Mouse (Mus musculus): Measurements from ENCODE around the gene Epha3. TPM values are rescaled to one million over a fixed set of nuclear protein-coding genes. Genes with fewer than 3 reads are reported as not detected.

Gene Epha3
- polyA plus RNA-seq, 1 experiment from 2014 or later: 76.8 TPM

- 90% methylated on average over 3 of the region's 3 CpGs for WGBS
- no peak for ATAC-seq
- Histone ChIP-seq H3K9me3 (ENCODE audit: control insufficient read depth, low read length) (no peaks in the 10 kb centered on the region), H3K4me2 (ENCODE audit: low read length) (no peak overlapping the region), H3K36me3 (ENCODE audit: control insufficient read depth, insufficient read depth) (no peaks in the 10 kb centered on the region), H3K9ac (replicated peaks; ENCODE audit: low read depth, low read length) (no peak overlapping the region), H3K27ac (ENCODE audit: low read length) (no peak overlapping the region), H3K4me3 (replicated peaks; ENCODE audit: low read length) (no peak overlapping the region), H3K4me1 (replicated peaks; ENCODE audit: control insufficient read depth, insufficient read depth, low read length) (no peaks in the 10 kb centered on the region), H3K27me3 (replicated peaks; ENCODE audit: control insufficient read depth, insufficient read depth, low read length) (no peaks in the 10 kb centered on the region)
Measured at GRCm38 (mm10) chr16:63689371-63689770, 174.6 kb downstream of the Epha3 start.

- WGBS: 80% methylated on average over 4 of the region's 4 CpGs
- Histone ChIP-seq H3K4me1 (replicated peaks; ENCODE audit: control insufficient read depth, insufficient read depth, low read length) (no peaks in the 10 kb centered on the region), H3K9me3 (ENCODE audit: control insufficient read depth, low read length) (no peaks in the 10 kb centered on the region), H3K27ac (ENCODE audit: low read length) (no peak overlapping the region), H3K27me3 (replicated peaks; ENCODE audit: control insufficient read depth, insufficient read depth, low read length) (no peaks in the 10 kb centered on the region), H3K4me3 (replicated peaks; ENCODE audit: low read length) (no peak overlapping the region), H3K9ac (replicated peaks; ENCODE audit: low read depth, low read length) (no peak overlapping the region), H3K4me2 (ENCODE audit: low read length) (no peak overlapping the region), H3K36me3 (ENCODE audit: control insufficient read depth, insufficient read depth) (no peaks in the 10 kb centered on the region)
- ATAC-seq: no peak
Measured at GRCm38 (mm10) chr16:63684211-63684610, 179.8 kb downstream of the Epha3 start.

- Histone ChIP-seq H3K9me3 (ENCODE audit: control insufficient read depth, low read length) (no peaks in the 10 kb centered on the region), H3K27ac (ENCODE audit: low read length) (no peak overlapping the region), H3K27me3 (replicated peaks; ENCODE audit: control insufficient read depth, insufficient read depth, low read length) (no peaks in the 10 kb centered on the region), H3K9ac (replicated peaks; ENCODE audit: low read depth, low read length) (no peak overlapping the region), H3K36me3 (ENCODE audit: control insufficient read depth, insufficient read depth) (no peaks in the 10 kb centered on the region), H3K4me1 (replicated peaks; ENCODE audit: control insufficient read depth, insufficient read depth, low read length) (no peaks in the 10 kb centered on the region), H3K4me2 (ENCODE audit: low read length) (no peak overlapping the region), H3K4me3 (replicated peaks; ENCODE audit: low read length) (no peak overlapping the region)
- ATAC-seq: peak; percentile 47; the same call in 1 of the 2 replicates
- WGBS: 3% methylated on average over 1 of the region's 1 CpGs
Measured at GRCm38 (mm10) chr16:63674426-63674825, 189.5 kb downstream of the Epha3 start.

GRCm38 (mm10) chr16:63673236-63673840, 190.6 kb downstream of the Epha3 start:
- Histone ChIP-seq H3K27ac (ENCODE audit: low read length) (no peak overlapping the region), H3K9ac (replicated peaks; ENCODE audit: low read depth, low read length) (no peak overlapping the region), H3K27me3 (replicated peaks; ENCODE audit: control insufficient read depth, insufficient read depth, low read length) (no peaks in the 10 kb centered on the region), H3K4me1 (replicated peaks; ENCODE audit: control insufficient read depth, insufficient read depth, low read length) (no peaks in the 10 kb centered on the region), H3K36me3 (ENCODE audit: control insufficient read depth, insufficient read depth) (no peaks in the 10 kb centered on the region), H3K4me3 (replicated peaks; ENCODE audit: low read length) (no peak overlapping the region), H3K9me3 (ENCODE audit: control insufficient read depth, low read length) (no peaks in the 10 kb centered on the region), H3K4me2 (ENCODE audit: low read length) (no peak overlapping the region)
- 78% methylated on average over 9 of the region's 9 CpGs for WGBS
- no peak for ATAC-seq

- Histone ChIP-seq H3K27me3 (replicated peaks; ENCODE audit: control insufficient read depth, insufficient read depth, low read length) (no peaks in the 10 kb centered on the region), H3K9me3 (ENCODE audit: control insufficient read depth, low read length) (no peaks in the 10 kb centered on the region), H3K4me1 (replicated peaks; ENCODE audit: control insufficient read depth, insufficient read depth, low read length) (no peaks in the 10 kb centered on the region), H3K36me3 (ENCODE audit: control insufficient read depth, insufficient read depth) (no peaks in the 10 kb centered on the region), H3K4me2 (ENCODE audit: low read length) (no peak overlapping the region), H3K9ac (replicated peaks; ENCODE audit: low read depth, low read length) (no peak overlapping the region), H3K27ac (ENCODE audit: low read length) (no peak overlapping the region), H3K4me3 (replicated peaks; ENCODE audit: low read length) (no peak overlapping the region)
- no peak for ATAC-seq
- 54% methylated on average over 3 of the region's 3 CpGs for WGBS
Measured at GRCm38 (mm10) chr16:63665897-63666464, 198.0 kb downstream of the Epha3 start.

- no peaks in the 10 kb centered on the region for H3K36me3 ChIP-seq (ENCODE audit: control insufficient read depth, insufficient read depth)
- no peak overlapping the region for H3K9ac ChIP-seq (replicated peaks; ENCODE audit: low read depth, low read length)
- 12% methylated on average over 4 of the region's 4 CpGs for WGBS
- no peak overlapping the region for H3K4me3 ChIP-seq (replicated peaks; ENCODE audit: low read length)
- peak overlapping the region; percentile 18; the same call in 1 of the 2 replicates for H3K27ac ChIP-seq (ENCODE audit: low read length)
- peak; percentile 39; the same call in 1 of the 2 replicates for ATAC-seq
- H3K9me3 ChIP-seq (ENCODE audit: control insufficient read depth, low read length): no peaks in the 10 kb centered on the region
- H3K4me1 ChIP-seq (replicated peaks; ENCODE audit: control insufficient read depth, insufficient read depth, low read length): peaks cover 11% of the 10 kb centered on the region
- no peak overlapping the region for H3K4me2 ChIP-seq (ENCODE audit: low read length)
- no peaks in the 10 kb centered on the region for H3K27me3 ChIP-seq (replicated peaks; ENCODE audit: control insufficient read depth, insufficient read depth, low read length)
Measured at GRCm38 (mm10) chr16:63658302-63658974, 205.5 kb downstream of the Epha3 start.

- Histone ChIP-seq H3K9me3 (ENCODE audit: control insufficient read depth, low read length) (no peaks in the 10 kb centered on the region), H3K27ac (ENCODE audit: low read length) (peak overlapping the region; percentile 53), H3K9ac (replicated peaks; ENCODE audit: low read depth, low read length) (no peak overlapping the region), H3K36me3 (ENCODE audit: control insufficient read depth, insufficient read depth) (no peaks in the 10 kb centered on the region), H3K4me2 (ENCODE audit: low read length) (no peak overlapping the region), H3K27me3 (replicated peaks; ENCODE audit: control insufficient read depth, insufficient read depth, low read length) (no peaks in the 10 kb centered on the region), H3K4me1 (replicated peaks; ENCODE audit: control insufficient read depth, insufficient read depth, low read length) (peaks cover 14% of the 10 kb centered on the region), H3K4me3 (replicated peaks; ENCODE audit: low read length) (no peak overlapping the region)
- peak; percentile 63 for ATAC-seq
- 37% methylated on average over 2 of the region's 2 CpGs for WGBS
Measured at GRCm38 (mm10) chr16:63657743-63658142, 206.2 kb downstream of the Epha3 start.

- WGBS: 62% methylated on average over 5 of the region's 5 CpGs
- Histone ChIP-seq H3K27me3 (replicated peaks; ENCODE audit: control insufficient read depth, insufficient read depth, low read length) (no peaks in the 10 kb centered on the region), H3K27ac (ENCODE audit: low read length) (peak overlapping the region; percentile 61; the same call in 1 of the 2 replicates), H3K4me1 (replicated peaks; ENCODE audit: control insufficient read depth, insufficient read depth, low read length) (peaks cover 10% of the 10 kb centered on the region), H3K4me2 (ENCODE audit: low read length) (no peak overlapping the region), H3K9ac (replicated peaks; ENCODE audit: low read depth, low read length) (no peak overlapping the region), H3K36me3 (ENCODE audit: control insufficient read depth, insufficient read depth) (no peaks in the 10 kb centered on the region), H3K4me3 (replicated peaks; ENCODE audit: low read length) (no peak overlapping the region), H3K9me3 (ENCODE audit: control insufficient read depth, low read length) (no peaks in the 10 kb centered on the region)
- ATAC-seq: peak; percentile 68
Measured at GRCm38 (mm10) chr16:63653393-63653918, 210.5 kb downstream of the Epha3 start.

GRCm38 (mm10) chr16:63650760-63651159, 213.2 kb downstream of the Epha3 start:
- no peak overlapping the region for H3K4me3 ChIP-seq (replicated peaks; ENCODE audit: low read length)
- H3K9ac ChIP-seq (replicated peaks; ENCODE audit: low read depth, low read length): no peak overlapping the region
- H3K4me2 ChIP-seq (ENCODE audit: low read length): no peak overlapping the region
- H3K4me1 ChIP-seq (replicated peaks; ENCODE audit: control insufficient read depth, insufficient read depth, low read length): peaks cover 3% of the 10 kb centered on the region
- H3K27ac ChIP-seq (ENCODE audit: low read length): no peak overlapping the region
- H3K9me3 ChIP-seq (ENCODE audit: control insufficient read depth, low read length): no peaks in the 10 kb centered on the region
- H3K36me3 ChIP-seq (ENCODE audit: control insufficient read depth, insufficient read depth): no peaks in the 10 kb centered on the region
- no peaks in the 10 kb centered on the region for H3K27me3 ChIP-seq (replicated peaks; ENCODE audit: control insufficient read depth, insufficient read depth, low read length)
- WGBS: 79% methylated on average over 3 of the region's 3 CpGs
- no peak for ATAC-seq
